Mouse (Mus musculus): ENCODE results near the gene Camta1. TPM values are rescaled to one million over a fixed set of nuclear protein-coding genes. Genes with fewer than 3 reads are reported as not detected.

Camta1 gene
- polyA plus RNA-seq, 1 experiment: 7.7 TPM

DNA sequence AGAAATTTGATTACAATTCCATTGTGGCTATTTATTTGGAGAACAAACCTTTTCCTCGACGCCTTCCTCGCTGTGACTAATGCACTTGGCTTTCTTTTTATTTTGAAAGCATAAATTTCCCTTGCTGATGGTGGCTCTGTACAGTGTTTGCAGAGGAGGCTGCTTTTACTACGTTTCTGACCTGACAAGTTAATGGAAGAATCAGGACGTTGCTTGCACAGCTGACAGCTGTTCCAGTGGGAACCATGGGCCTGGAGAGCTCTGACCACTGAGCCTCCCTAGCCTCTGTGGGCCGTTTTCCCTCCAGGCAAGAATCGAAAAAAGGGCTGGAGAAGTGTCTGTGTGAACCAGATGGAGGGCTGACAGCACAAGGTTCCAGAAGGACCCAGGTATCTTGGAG, 342.7 kb downstream of the Camta1 start:
- no peaks in the 10 kb centered on the region for H3K4me1 ChIP-seq (ENCODE audit: control insufficient read depth, insufficient read depth, low read length)
- no peak overlapping the region for H3K27ac ChIP-seq (ENCODE audit: insufficient read depth, low read depth, low read length)
- TF ChIP-seq CTCF (conservative IDR thresholded peaks at IDR 0.05; ENCODE audit: insufficient read depth, insufficient read length, low read depth, low read length) (no peak), POLR2A (IDR thresholded peaks at IDR 0.05; ENCODE audit: low read depth, low read length) (no peak)
- no peaks in the 10 kb centered on the region for H3K27me3 ChIP-seq (replicated peaks; ENCODE audit: control insufficient read depth, insufficient read depth, low read length)
- 47% methylated on average over 7 of the region's 7 CpGs for WGBS
- no peaks in the 10 kb centered on the region for H3K36me3 ChIP-seq (ENCODE audit: control insufficient read depth, insufficient read depth, low read length)
- H3K4me3 ChIP-seq (ENCODE audit: insufficient read depth, low read depth, low read length): no peak overlapping the region
- DNase-seq: no peak

- Histone ChIP-seq H3K4me1 (ENCODE audit: control insufficient read depth, insufficient read depth, low read length) (no peaks in the 10 kb centered on the region), H3K27me3 (replicated peaks; ENCODE audit: control insufficient read depth, insufficient read depth, low read length) (no peaks in the 10 kb centered on the region), H3K36me3 (ENCODE audit: control insufficient read depth, insufficient read depth, low read length) (no peaks in the 10 kb centered on the region), H3K27ac (ENCODE audit: insufficient read depth, low read depth, low read length) (no peak overlapping the region), H3K4me3 (ENCODE audit: insufficient read depth, low read depth, low read length) (no peak overlapping the region)
- 34% methylated on average over 11 of the region's 11 CpGs for WGBS
- TF ChIP-seq CTCF (conservative IDR thresholded peaks at IDR 0.05; ENCODE audit: insufficient read depth, insufficient read length, low read depth, low read length): no peak
- TF ChIP-seq POLR2A (IDR thresholded peaks at IDR 0.05; ENCODE audit: low read depth, low read length): no peak
- peak; percentile 23 for DNase-seq
Measured at GRCm38 (mm10) chr4:151516998-151517799, 344.5 kb downstream of the Camta1 start.

GRCm38 (mm10) chr4:151515316-151515715, 346.4 kb downstream of the Camta1 start:
- Histone ChIP-seq H3K4me3 (ENCODE audit: insufficient read depth, low read depth, low read length) (no peak overlapping the region), H3K27ac (ENCODE audit: insufficient read depth, low read depth, low read length) (no peak overlapping the region), H3K36me3 (ENCODE audit: control insufficient read depth, insufficient read depth, low read length) (no peaks in the 10 kb centered on the region), H3K27me3 (replicated peaks; ENCODE audit: control insufficient read depth, insufficient read depth, low read length) (no peaks in the 10 kb centered on the region), H3K4me1 (ENCODE audit: control insufficient read depth, insufficient read depth, low read length) (no peaks in the 10 kb centered on the region)
- no peak for TF ChIP-seq POLR2A (IDR thresholded peaks at IDR 0.05; ENCODE audit: low read depth, low read length)
- TF ChIP-seq CTCF (conservative IDR thresholded peaks at IDR 0.05; ENCODE audit: insufficient read depth, insufficient read length, low read depth, low read length): no peak
- no peak for DNase-seq
- 82% methylated on average over 5 of the region's 5 CpGs for WGBS

GRCm38 (mm10) chr4:151511092-151511491, 350.6 kb downstream of the Camta1 start:
- 93% methylated on average over 4 of the region's 4 CpGs for WGBS
- TF ChIP-seq POLR2A (IDR thresholded peaks at IDR 0.05; ENCODE audit: low read depth, low read length) (no peak), CTCF (conservative IDR thresholded peaks at IDR 0.05; ENCODE audit: insufficient read depth, insufficient read length, low read depth, low read length) (peak; percentile 32; the same call in 1 of the 2 replicates)
- H3K4me1 ChIP-seq (ENCODE audit: control insufficient read depth, insufficient read depth, low read length): no peaks in the 10 kb centered on the region
- H3K4me3 ChIP-seq (ENCODE audit: insufficient read depth, low read depth, low read length): no peak overlapping the region
- no peak for DNase-seq
- H3K27me3 ChIP-seq (replicated peaks; ENCODE audit: control insufficient read depth, insufficient read depth, low read length): no peaks in the 10 kb centered on the region
- H3K36me3 ChIP-seq (ENCODE audit: control insufficient read depth, insufficient read depth, low read length): no peaks in the 10 kb centered on the region
- H3K27ac ChIP-seq (ENCODE audit: insufficient read depth, low read depth, low read length): no peak overlapping the region

GRCm38 (mm10) chr4:151510417-151510816, 351.3 kb downstream of the Camta1 start:
- Histone ChIP-seq H3K27ac (ENCODE audit: insufficient read depth, low read depth, low read length) (no peak overlapping the region), H3K4me3 (ENCODE audit: insufficient read depth, low read depth, low read length) (no peak overlapping the region), H3K27me3 (replicated peaks; ENCODE audit: control insufficient read depth, insufficient read depth, low read length) (no peaks in the 10 kb centered on the region), H3K4me1 (ENCODE audit: control insufficient read depth, insufficient read depth, low read length) (no peaks in the 10 kb centered on the region), H3K36me3 (ENCODE audit: control insufficient read depth, insufficient read depth, low read length) (no peaks in the 10 kb centered on the region)
- TF ChIP-seq CTCF (conservative IDR thresholded peaks at IDR 0.05; ENCODE audit: insufficient read depth, insufficient read length, low read depth, low read length) (no peak), POLR2A (IDR thresholded peaks at IDR 0.05; ENCODE audit: low read depth, low read length) (no peak)
- DNase-seq: no peak
- 51% methylated on average over 4 of the region's 4 CpGs for WGBS

- Histone ChIP-seq H3K4me3 (ENCODE audit: insufficient read depth, low read depth, low read length) (no peak overlapping the region), H3K27ac (ENCODE audit: insufficient read depth, low read depth, low read length) (no peak overlapping the region), H3K4me1 (ENCODE audit: control insufficient read depth, insufficient read depth, low read length) (no peaks in the 10 kb centered on the region), H3K36me3 (ENCODE audit: control insufficient read depth, insufficient read depth, low read length) (no peaks in the 10 kb centered on the region), H3K27me3 (replicated peaks; ENCODE audit: control insufficient read depth, insufficient read depth, low read length) (no peaks in the 10 kb centered on the region)
- no peak for TF ChIP-seq POLR2A (IDR thresholded peaks at IDR 0.05; ENCODE audit: low read depth, low read length)
- no peak for TF ChIP-seq CTCF (conservative IDR thresholded peaks at IDR 0.05; ENCODE audit: insufficient read depth, insufficient read length, low read depth, low read length)
- 70% methylated on average over 6 of the region's 6 CpGs for WGBS
- DNase-seq: no peak
Measured at GRCm38 (mm10) chr4:151506701-151507100, 355.0 kb downstream of the Camta1 start.

- H3K27ac ChIP-seq (ENCODE audit: insufficient read depth, low read depth, low read length): no peak overlapping the region
- no peak overlapping the region for H3K4me3 ChIP-seq (ENCODE audit: insufficient read depth, low read depth, low read length)
- TF ChIP-seq CTCF (conservative IDR thresholded peaks at IDR 0.05; ENCODE audit: insufficient read depth, insufficient read length, low read depth, low read length) (0 out of 2 replicates have a peak, but pooled peaks have one; percentile 25), POLR2A (IDR thresholded peaks at IDR 0.05; ENCODE audit: low read depth, low read length) (no peak)
- peak; percentile 59 for DNase-seq
- H3K36me3 ChIP-seq (ENCODE audit: control insufficient read depth, insufficient read depth, low read length): no peaks in the 10 kb centered on the region
- H3K27me3 ChIP-seq (replicated peaks; ENCODE audit: control insufficient read depth, insufficient read depth, low read length): no peaks in the 10 kb centered on the region
- H3K4me1 ChIP-seq (ENCODE audit: control insufficient read depth, insufficient read depth, low read length): no peaks in the 10 kb centered on the region
- 59% methylated on average over 5 of the region's 5 CpGs for WGBS
Measured at GRCm38 (mm10) chr4:151498481-151499276, 363.0 kb downstream of the Camta1 start.
